Mouse (Mus musculus) ovary, postnatal 14 days (tissue): Measurements from ENCODE around the gene Dnajc14.

Source experiments
- DNase-seq: peaks from one replicate; pipeline ENCODE4 v3.0.0; 2022; ENCODE audit warnings: low spot score

Gene Dnajc14

DNA sequence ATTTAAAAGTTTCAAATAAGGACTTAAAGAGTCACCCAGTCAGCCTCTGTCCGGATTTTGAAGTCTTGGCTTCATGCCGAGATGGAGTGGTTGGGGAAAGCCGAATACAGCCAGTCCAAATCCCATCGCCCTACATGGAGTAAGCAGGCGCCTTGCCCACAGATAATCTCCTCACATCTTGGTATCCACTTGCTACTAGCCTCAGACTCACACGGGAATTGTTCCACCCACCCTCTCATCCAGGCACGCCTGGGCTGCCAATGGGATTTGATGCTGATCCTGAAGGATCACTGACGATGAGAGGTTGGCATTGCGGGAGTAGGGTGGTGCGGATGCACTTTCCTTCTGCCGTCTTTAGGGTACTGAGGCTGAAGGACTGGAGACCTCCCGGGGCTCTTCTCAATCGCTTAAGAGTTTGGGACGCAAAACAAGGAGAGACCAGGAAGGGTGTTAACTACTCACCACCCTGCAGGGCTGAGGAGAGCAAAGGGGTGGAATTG lies at the start of gene Dnajc14:
Gene Dnajc14, plus strand, starts transcription at position 292 of the 500 bp plus-strand sequence.
- peak; percentile 42 for DNase-seq

DNA sequence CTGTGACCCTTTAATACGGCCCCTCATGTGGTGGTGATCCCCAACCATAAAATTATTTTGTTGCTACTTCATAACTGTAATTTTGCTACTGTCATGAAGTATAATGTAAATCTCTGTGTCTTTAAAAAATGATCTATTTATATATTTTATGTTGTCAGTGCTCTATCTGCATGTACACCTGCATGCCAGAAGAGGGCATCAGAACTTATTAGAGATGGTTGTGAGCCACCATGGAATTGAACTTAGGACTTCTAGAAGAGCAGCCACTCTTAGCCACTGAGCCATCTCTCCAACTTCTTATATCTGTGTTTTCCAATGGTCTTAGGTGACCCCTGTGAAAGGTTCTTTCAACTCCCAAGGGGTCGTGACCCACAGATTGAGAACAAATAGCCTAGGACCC lies 31.0 kb upstream of the Dnajc14 start:
- DNase-seq = no peak

DNA sequence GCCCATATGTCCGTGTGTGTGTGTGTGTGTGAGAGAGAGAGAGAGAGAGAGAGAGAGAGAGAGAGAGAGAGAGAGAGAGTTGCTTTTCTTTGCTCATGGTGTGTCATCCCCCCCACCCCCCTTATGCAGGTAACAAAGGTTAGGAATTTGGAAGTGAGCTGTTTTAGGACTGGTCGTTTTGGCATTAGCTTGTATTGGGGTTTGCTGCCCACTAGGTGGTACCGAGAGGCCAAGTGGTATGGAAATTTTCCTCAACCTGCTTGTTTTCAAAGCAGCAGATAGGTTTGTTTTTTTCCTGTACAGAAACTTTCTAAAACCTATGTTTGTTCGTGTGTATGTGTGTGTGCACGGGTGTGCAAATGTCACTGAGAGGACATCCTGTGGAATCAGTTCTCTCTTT lies 30.2 kb upstream of the Dnajc14 start:
- DNase-seq = no peak

DNA sequence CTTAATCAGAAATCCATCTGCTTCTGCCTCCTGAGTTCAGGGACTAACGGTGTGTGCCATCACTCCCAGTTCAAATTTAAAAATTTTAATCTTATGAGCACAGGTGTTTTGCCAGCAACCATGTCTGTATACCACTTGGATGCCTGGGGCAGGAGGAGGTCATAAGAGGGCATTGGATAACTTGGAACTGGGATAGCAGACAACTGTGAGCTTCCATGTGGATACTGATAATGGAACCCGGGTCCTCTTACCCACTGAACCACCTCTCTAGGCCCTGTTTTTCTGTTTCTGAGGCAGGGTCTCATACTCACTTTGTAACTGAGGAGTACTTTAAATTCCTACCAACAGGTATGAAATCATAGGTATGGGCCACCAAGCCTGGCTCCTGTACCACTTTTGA lies 25.4 kb upstream of the Dnajc14 start:
- DNase-seq = no peak

DNA sequence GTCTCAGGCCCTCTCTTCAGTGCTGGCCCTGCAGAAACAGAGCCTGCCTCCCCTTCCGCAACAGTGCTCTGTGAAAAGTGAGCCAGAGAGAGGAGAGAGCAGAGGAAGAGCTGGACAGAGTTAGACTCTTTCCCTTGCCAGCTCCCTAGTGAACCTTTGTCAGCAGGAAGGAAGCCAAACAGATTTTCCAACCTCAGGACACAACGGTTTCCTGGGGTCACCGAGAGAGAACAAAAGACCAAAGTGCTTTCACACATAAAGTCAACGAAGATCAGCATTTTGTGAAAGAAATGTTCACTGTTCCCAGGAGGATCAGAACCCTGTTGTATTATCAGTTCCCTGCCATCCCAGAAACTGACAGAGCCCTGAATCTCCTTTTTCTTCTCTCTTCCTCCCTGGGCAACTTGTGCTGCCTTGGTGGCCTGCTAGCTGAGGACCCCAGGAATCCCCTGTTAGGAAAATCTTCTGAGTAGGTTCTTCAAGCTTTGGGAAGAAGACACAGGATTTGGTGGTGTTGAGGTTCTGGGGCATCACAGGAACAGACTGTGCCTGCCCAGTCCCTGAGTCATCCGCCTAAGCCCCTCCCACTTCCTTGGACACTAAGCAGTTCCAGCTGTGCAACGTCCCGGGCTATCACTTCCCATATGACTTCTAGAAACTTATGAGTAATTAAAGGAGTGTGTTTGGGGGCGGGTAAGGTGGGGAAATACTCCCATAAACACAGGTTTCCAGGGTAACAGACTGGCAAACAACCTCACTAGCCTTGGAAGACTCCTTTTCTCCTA lies 24.7 kb upstream of the Dnajc14 start:
- DNase-seq = peak; percentile 65

DNA sequence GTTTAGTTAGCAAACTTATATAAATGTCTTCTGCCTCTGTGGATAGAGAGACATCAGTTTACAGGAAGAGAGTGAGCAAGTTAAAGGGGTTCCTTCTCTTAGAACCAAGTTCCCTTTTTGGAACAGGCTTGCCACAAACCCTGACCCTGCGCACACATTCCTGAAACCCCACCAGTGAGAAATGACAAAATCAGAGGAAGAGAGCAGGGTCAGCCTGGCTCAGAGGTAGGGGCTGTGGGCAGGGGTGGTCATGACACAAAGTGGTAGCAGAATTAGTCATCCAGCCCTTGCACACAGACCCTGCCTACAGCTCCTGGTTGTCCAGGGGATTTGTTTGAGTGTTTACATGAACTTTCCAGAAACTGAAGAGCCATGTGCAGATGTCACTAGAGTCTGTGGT lies 23.7 kb upstream of the Dnajc14 start:
- DNase-seq = no peak

DNA sequence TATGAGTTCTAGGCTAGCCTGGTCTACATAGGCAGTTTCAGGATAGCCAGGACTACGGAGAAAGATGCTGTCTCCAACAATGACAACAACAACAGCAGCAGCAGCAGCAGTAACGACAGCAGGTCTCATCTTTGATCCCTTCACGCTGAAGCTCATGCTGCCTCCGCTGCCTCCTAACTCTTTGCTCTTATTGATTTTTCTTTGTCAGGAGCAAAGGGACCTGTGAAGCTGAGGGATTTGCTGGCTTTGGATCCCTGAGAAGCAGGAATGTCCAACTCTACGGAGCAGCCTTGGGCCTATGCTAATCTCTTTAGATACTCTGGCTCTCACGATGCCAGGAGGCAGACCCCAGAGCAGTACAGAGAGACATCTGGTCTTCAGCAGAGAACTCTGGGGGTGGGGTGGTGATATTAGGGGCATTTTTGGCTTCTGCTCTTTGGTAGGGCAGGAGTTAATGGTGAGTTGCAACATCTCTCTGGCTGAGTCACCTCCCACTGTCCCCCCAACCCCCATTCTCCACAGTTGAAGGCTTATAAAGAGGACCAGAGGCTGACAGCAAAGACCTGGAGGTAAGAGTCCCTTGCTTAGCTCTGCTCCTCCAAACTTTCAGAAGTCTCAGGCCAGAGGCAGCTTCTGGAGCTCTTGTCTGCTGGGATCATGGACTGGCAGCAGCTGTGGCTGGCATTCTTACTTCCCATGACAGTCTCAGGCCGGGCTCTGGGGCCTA lies 13.3 kb upstream of the Dnajc14 start, which contains the start of gene Mmp19:
Gene Mmp19, plus strand, starts transcription at position 513 of the 727 bp plus-strand sequence.
- DNase-seq = no peak

DNA sequence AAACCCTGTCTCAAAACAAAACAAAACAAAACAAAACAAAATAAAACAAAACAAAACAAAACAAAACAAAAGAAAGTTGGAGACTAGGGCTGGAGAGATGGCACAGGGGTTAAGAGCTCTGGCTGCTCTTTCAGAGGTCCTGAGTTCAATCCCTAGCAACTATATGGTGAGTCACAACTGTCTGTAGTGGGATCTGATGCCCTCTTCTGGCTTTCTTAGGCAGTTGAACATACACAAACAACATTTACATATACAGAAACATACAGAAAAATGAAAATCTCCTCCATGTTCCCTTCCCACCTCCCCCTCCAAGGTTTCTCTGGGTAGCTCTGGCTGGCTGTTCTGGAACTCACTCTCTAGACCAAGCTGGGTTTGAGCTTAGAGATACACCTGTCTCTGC lies 11.8 kb upstream of the Dnajc14 start:
- DNase-seq = no peak

DNA sequence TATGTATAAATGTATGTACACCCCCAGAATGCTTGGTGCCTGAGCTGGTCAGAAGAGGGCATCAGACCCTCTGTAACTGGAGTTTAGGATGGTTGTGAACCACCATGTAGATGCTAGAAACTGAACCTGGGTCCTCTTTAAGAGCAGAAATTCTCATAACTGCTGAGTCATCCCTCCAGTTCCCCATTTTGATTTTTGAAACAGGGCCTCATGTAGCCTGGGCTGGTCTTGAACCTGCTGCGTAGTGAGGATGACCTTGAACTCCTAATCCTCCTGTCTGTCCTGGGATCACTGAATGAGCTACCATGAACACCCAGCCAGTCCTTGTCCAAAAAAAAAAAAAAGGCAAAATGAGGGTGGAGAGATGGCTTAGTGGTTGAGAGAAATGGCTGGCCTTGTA lies 10.6 kb upstream of the Dnajc14 start:
- no peak for DNase-seq

DNA sequence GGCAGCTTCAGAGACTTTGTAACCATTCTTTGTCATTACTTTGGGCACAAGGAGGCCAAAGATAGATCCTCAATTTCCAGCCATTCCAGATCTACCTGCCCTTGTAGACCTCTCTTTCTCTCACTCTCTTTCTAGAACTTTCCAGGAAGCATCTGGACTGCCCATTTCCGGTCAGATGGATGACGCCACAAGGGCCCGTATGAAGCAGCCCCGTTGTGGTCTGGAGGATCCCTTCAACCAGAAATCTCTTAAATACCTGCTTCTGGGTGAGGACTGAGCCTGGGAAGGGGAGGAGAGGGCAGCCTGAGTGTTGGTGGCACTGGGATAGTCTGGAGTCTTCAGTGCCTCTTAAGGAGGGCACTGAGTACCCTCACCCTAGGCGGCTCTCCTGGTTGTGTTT lies 9.5 kb upstream of the Dnajc14 start:
- DNase-seq = no peak

DNA sequence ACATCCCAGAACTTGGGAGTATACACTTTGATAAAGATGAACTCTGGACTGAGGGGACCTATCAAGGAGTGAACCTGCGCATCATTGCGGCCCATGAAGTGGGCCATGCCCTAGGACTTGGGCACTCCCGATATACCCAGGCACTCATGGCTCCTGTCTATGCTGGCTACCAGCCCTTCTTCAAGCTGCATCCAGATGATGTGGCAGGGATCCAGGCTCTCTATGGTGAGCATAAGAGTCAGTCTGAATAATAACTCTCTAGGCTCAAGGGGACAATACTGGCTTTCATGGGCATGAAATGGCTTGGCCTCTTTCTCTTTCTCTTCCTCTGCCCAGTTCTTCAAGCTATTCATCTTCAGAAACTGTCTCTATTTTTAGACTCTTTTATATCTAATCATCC lies 8.3 kb upstream of the Dnajc14 start:
- no peak for DNase-seq

DNA sequence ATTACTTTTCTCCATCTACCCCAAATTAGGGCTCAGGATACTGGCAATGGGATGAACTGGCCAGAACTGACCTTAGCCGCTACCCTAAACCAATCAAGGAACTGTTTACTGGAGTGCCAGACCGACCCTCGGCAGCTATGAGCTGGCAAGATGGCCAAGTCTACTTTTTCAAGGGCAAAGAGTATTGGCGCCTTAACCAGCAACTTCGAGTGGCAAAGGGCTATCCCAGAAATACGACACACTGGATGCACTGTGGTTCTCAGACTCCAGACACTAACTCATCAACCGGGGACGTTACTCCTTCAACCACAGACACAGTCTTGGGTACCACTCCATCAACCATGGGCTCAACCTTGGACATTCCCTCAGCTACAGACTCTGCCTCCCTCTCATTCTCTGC lies 5.2 kb upstream of the Dnajc14 start:
- no peak for DNase-seq

DNA sequence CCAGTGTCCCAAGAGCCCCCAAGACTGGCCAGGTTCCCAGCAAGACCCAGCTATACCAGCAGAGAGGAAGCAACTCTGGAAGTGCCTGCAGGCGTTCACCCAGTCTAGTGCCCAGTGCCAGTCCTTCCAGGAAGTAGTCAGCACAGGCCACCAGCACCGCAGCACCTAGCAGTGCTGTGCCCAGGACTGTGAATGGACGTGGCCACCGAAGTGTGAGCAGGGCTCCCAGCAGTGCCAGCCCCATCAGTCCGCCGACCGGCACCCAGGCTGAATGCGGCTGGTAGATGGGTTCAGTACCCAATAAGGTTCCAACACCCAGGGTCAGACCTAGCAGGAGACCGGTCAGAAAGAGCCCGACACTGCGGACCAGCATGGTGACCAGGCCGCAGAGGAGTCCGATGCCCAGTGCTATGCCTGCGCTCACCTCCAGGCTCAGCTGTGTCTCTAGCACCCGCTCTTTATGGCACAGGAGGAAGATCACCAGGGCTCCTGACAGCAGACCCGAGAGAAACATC lies 1.8 kb upstream of the Dnajc14 start:
- no peak for DNase-seq

DNA sequence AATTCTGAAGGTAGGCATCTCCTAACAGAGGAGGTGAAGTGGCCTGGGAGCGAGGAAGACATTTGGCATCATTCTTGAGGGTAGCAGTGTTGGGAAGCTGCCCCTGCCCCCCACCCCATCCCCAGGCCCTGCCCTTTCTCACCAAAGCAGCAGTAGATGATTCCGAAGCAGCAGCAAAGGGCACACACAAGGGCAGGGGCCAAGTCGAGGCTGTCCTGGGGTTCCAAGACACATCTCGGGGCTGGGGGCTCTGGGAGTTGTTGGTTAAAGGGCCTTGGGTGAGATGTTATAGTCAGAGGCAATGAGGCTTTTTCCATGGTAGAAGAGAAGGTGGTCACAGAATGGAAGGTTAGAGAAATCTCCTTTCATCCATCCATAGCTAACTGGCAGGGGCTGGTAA lies 906 bp upstream of the Dnajc14 start:
- DNase-seq = no peak

DNA sequence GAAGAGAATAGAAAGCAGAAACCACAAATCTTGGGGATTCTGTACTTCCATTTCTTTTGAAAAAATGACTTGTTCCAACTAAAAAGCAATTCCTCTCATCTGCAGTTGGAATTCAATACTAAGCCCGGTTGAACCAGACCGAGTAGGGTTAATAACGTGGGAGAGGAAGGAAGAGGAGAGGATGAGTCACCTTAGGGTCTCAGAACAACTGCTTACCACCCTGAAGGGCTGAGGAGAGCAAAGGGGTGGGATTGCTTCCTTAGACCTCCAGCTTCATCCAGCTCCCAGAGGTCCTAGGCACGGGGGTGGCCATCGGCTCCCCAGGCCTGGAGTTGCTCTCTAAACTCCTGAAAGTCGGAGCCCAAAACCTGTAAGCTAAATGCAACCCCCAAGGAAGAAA lies 501 bp upstream of the Dnajc14 start:
- no peak for DNase-seq

DNA sequence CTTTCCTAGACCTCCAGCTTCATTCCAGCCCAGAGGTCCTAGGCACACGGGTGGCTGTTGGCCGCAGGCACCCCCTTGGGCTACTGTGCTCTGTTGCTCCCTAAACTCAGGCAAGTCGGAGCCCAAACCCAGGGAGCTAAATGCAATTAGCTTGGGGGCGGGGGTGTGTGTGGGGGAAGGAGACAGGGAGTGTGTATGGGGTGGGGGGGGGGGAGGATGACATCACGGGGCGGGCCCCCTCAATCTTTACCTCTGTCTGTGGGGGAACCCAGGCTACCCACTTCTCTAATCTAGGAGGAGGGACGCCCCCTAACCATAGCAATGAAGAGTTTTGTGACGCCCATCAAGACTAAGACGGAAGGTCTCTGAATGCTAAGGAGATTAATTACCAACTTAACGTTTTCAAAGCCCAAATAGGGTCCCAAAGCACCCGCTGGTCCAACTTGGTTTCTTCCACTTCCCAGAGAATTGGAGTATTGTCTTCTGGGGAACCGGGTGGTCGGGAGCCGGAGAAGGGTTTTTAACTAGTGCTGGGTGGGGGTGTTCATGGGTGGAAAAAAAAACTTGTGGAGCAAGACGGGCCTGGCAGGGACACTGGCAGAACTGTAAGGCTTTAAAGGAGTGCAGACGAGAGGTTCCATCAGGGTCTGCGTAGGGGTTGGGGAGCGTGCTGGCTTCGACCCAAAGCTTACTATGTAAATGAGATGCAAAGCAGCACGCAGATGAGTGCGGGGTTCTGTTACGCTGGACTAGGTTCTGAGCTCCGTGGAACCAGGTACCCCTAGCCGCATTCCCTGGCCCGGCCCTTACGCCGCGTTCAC lies 619 bp downstream of the Dnajc14 start, which contains the start of gene Tmem198b:
Gene Tmem198b, minus strand, starts transcription at position 100 of the 821 bp plus-strand sequence.
- peak; percentile 65 for DNase-seq

DNA sequence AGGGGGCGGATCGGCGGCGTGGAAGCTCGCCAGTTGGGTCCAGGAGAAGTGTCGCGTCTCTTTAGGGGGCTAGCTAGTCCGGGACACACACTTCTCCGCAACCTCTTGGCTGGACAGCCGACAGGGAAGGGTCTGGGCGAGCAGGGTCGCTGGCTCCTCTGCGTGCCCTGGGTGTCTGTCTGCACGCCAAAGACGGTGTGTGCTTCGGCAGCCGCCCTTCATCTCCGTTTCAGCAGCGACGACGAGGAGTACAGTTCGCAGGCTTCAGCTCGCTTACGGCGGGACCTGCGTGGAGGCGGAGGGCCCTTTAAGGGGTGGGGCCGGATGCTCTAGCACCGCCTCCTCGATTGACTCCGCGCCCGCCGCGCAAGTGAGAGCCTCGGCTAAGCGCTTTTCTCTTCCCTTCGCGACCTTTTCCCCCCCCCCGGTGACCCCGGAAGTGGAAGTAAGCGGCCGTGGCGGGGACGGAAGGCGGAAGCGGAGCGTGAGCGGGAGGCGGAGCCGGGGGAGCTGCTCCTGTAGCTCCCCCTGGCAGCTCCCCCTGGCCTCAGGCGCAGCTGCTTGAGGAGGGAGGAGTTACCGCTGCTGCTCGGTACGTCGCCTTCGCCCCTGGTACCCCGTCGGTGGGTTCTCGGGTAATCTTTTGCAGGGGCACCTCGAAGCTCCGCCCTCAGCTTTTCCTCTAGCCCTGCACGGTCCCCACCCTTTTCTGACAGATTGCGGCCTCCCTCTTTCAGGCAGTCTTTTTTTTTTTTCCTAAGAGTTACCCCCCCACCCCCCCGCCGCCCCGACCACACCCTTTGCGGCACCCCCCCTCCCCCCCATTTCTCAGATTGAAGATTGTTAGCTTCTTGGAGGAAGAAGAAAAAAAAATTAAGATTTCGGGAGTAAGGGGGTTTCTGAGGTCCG lies 1.5 kb downstream of the Dnajc14 start:
- peak; percentile 88 for DNase-seq

DNA sequence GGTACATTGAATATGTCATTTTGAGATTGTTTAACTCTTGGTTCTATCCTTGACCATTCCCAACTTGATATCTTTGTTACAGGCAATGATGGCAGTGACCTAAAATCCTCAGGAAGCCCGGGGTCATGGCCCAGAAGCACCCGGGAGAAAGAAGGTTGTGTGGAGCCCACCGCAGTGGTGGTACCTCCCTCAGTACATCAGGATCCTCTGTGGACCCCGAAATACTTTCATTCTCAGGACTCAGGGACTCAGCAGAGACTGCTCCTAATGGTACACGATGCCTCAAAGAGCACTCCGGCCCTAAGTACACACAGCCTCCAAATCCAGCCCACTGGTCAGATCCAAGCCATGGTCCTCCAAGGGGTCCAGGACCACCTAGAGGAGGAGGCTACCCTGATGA lies 2.2 kb downstream of the Dnajc14 start:
- DNase-seq = no peak

DNA sequence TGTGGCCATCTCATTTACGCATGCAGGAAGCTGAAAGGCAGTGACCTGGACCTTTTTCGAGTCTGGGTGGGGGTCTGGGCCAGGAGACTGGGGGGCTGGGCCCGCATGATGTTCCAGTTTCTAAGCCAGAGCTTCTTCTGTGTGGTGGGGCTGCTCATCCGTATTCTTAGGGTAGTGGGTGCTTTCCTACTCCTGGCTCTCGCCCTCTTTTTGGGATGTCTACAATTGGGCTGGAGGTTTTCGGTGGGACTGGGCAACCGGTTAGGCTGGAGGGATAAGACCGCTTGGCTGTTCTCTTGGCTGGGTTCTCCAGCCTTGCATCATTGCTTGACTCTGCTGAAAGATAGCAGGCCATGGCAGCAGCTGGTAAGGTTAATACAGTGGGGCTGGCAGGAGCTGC lies 3.2 kb downstream of the Dnajc14 start:
- DNase-seq = no peak

DNA sequence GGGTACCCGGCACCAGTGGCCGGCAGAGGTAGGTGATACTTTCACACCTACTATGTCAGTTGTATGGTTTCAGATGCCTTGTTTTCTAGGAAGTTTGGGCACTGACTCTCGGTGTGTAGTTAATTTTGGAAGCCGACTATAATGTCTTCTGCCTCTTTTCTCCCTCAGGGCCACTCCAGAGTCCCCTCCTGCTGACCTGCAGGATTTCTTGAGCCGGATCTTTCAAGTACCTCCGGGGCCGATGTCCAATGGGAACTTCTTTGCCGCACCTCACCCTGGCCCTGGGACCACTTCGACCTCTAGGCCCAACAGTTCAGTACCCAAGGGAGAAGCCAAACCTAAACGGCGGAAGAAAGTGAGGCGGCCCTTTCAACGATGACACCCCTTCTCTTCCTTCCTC lies 13.2 kb downstream of the Dnajc14 start, which contains the start of gene Sarnp:
Gene Sarnp, plus strand, starts transcription at position 301 of the 400 bp plus-strand sequence.
- DNase-seq = no peak

DNA sequence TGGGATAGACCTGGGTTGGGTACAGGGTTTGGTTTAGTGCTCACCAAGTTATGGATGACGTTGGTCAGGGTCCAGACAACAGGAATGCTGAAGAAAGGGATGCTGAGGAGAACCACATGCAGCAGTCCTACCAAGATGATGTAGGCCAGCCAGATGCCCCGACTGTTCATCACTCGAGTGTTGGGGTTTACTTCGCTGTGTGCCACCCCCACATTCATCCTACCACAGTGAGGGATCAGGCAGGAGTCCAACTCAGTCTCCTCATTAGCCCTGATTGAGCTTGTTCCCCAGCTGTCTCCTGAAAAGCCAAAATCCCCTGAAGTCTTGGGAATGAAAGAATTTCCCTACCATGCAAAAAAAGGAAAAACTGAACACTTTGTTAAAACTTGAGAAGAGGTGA lies 16.4 kb downstream of the Dnajc14 start:
- DNase-seq = no peak
